Mouse (Mus musculus): Measurements from ENCODE around the gene Lrpprc. TPM values are rescaled to one million over a fixed set of nuclear protein-coding genes. Genes with fewer than 3 reads are reported as not detected.
A peak's percentile ranks its signal among the peaks of the same experiment; 100 is the strongest.

The Lrpprc gene
- polyA plus RNA-seq, 1 experiment from 2014 or later: 33.9 TPM

GRCm38 (mm10) chr17:84732612-84733011, 58.0 kb downstream of the Lrpprc start:
- Histone ChIP-seq H3K9me3 (ENCODE audit: low read length) (no peaks in the 10 kb centered on the region), H3K36me3 (replicated peaks; ENCODE audit: insufficient read depth, low read length) (peaks cover 28% of the 10 kb centered on the region), H3K9ac (replicated peaks) (no peak overlapping the region), H3K27me3 (ENCODE audit: insufficient read depth, low read length) (no peaks in the 10 kb centered on the region), H3K4me3 (ENCODE audit: low read depth, low read length) (no peak overlapping the region), H3K4me2 (ENCODE audit: low read depth, low read length) (no peak overlapping the region), H3K4me1 (ENCODE audit: insufficient read depth) (peaks cover 15% of the 10 kb centered on the region), H3K27ac (ENCODE audit: low read depth) (peak overlapping the region; percentile 86)
- ATAC-seq (peak; percentile 98), DNase-seq (peak; percentile 86)
- WGBS (ENCODE audit: insufficient replicate concordance): 42% methylated on average over 8 of the region's 8 CpGs
- TF ChIP-seq CTCF (IDR thresholded peaks at IDR 0.05; ENCODE audit: low read depth) (no peak), EP300 (IDR thresholded peaks at IDR 0.05; ENCODE audit: low read depth) (peak; percentile 93)

GRCm38 (mm10) chr17:84731361-84731760, 59.2 kb downstream of the Lrpprc start:
- Histone ChIP-seq H3K4me3 (ENCODE audit: low read depth, low read length) (no peak overlapping the region), H3K27ac (ENCODE audit: low read depth) (peak overlapping the region; percentile 79), H3K9me3 (ENCODE audit: low read length) (no peaks in the 10 kb centered on the region), H3K4me1 (ENCODE audit: insufficient read depth) (peaks cover 12% of the 10 kb centered on the region), H3K27me3 (ENCODE audit: insufficient read depth, low read length) (no peaks in the 10 kb centered on the region), H3K4me2 (ENCODE audit: low read depth, low read length) (no peak overlapping the region), H3K9ac (replicated peaks) (no peak overlapping the region), H3K36me3 (replicated peaks; ENCODE audit: insufficient read depth, low read length) (peaks cover 32% of the 10 kb centered on the region)
- 94% methylated on average over 12 of the region's 12 CpGs for WGBS (ENCODE audit: insufficient replicate concordance)
- no peak for DNase-seq
- TF ChIP-seq EP300 (IDR thresholded peaks at IDR 0.05; ENCODE audit: low read depth) (no peak), CTCF (IDR thresholded peaks at IDR 0.05; ENCODE audit: low read depth) (no peak)
- no peak for ATAC-seq

- Histone ChIP-seq H3K9me3 (ENCODE audit: low read length) (no peaks in the 10 kb centered on the region), H3K9ac (replicated peaks) (no peak overlapping the region), H3K27ac (ENCODE audit: low read depth) (peak overlapping the region; percentile 48; the same call in 1 of the 2 replicates), H3K27me3 (ENCODE audit: insufficient read depth, low read length) (no peaks in the 10 kb centered on the region), H3K4me3 (ENCODE audit: low read depth, low read length) (no peak overlapping the region), H3K4me1 (ENCODE audit: insufficient read depth) (peaks cover 12% of the 10 kb centered on the region), H3K4me2 (ENCODE audit: low read depth, low read length) (no peak overlapping the region), H3K36me3 (replicated peaks; ENCODE audit: insufficient read depth, low read length) (peaks cover 40% of the 10 kb centered on the region)
- DNase-seq: no peak
- WGBS (ENCODE audit: insufficient replicate concordance): 73% methylated on average over 5 of the region's 5 CpGs
- no peak for ATAC-seq
- TF ChIP-seq EP300 (IDR thresholded peaks at IDR 0.05; ENCODE audit: low read depth) (no peak), CTCF (IDR thresholded peaks at IDR 0.05; ENCODE audit: low read depth) (no peak)
Observed at GRCm38 (mm10) chr17:84729140-84729539, 61.4 kb downstream of the Lrpprc start.

- Histone ChIP-seq H3K4me1 (ENCODE audit: insufficient read depth) (peaks cover 10% of the 10 kb centered on the region), H3K4me2 (ENCODE audit: low read depth, low read length) (peak overlapping the region; percentile 8; the same call in 1 of the 2 replicates), H3K4me3 (ENCODE audit: low read depth, low read length) (no peak overlapping the region), H3K9me3 (ENCODE audit: low read length) (no peaks in the 10 kb centered on the region), H3K36me3 (replicated peaks; ENCODE audit: insufficient read depth, low read length) (peaks cover 45% of the 10 kb centered on the region), H3K9ac (replicated peaks) (no peak overlapping the region), H3K27ac (ENCODE audit: low read depth) (peak overlapping the region; percentile 1; the same call in 1 of the 2 replicates), H3K27me3 (ENCODE audit: insufficient read depth, low read length) (no peaks in the 10 kb centered on the region)
- TF ChIP-seq CTCF (IDR thresholded peaks at IDR 0.05; ENCODE audit: low read depth) (peak; percentile 14; the same call in 1 of the 2 replicates), EP300 (IDR thresholded peaks at IDR 0.05; ENCODE audit: low read depth) (peak; percentile 94)
- DNase-seq: no peak
- WGBS (ENCODE audit: insufficient replicate concordance): 43% methylated on average over 1 of the region's 1 CpGs
- ATAC-seq: peak; percentile 51
Observed at GRCm38 (mm10) chr17:84728201-84728911, 62.2 kb downstream of the Lrpprc start.

- DNase-seq: no peak
- no peak overlapping the region for H3K4me2 ChIP-seq (ENCODE audit: low read depth, low read length)
- H3K4me3 ChIP-seq (ENCODE audit: low read depth, low read length): no peak overlapping the region
- no peaks in the 10 kb centered on the region for H3K9me3 ChIP-seq (ENCODE audit: low read length)
- no peak overlapping the region; the same call in 1 of the 2 replicates for H3K27ac ChIP-seq (ENCODE audit: low read depth)
- TF ChIP-seq EP300 (IDR thresholded peaks at IDR 0.05; ENCODE audit: low read depth) (no peak), CTCF (IDR thresholded peaks at IDR 0.05; ENCODE audit: low read depth) (no peak)
- H3K27me3 ChIP-seq (ENCODE audit: insufficient read depth, low read length): no peaks in the 10 kb centered on the region
- no peak for ATAC-seq
- no peak overlapping the region for H3K9ac ChIP-seq (replicated peaks)
- H3K36me3 ChIP-seq (replicated peaks; ENCODE audit: insufficient read depth, low read length): peaks cover 52% of the 10 kb centered on the region
- 96% methylated on average over 3 of the region's 3 CpGs for WGBS (ENCODE audit: insufficient replicate concordance)
- peaks cover 4% of the 10 kb centered on the region; the same call in 1 of the 2 replicates for H3K4me1 ChIP-seq (ENCODE audit: insufficient read depth)
Observed at GRCm38 (mm10) chr17:84725163-84725562, 65.4 kb downstream of the Lrpprc start.

- Histone ChIP-seq H3K36me3 (replicated peaks; ENCODE audit: insufficient read depth, low read length) (peaks cover 46% of the 10 kb centered on the region), H3K27ac (ENCODE audit: low read depth) (no peak overlapping the region), H3K4me3 (ENCODE audit: low read depth, low read length) (no peak overlapping the region), H3K4me1 (ENCODE audit: insufficient read depth) (peaks cover 4% of the 10 kb centered on the region; the same call in 1 of the 2 replicates), H3K9ac (replicated peaks) (no peak overlapping the region), H3K4me2 (ENCODE audit: low read depth, low read length) (no peak overlapping the region), H3K27me3 (ENCODE audit: insufficient read depth, low read length) (no peaks in the 10 kb centered on the region), H3K9me3 (ENCODE audit: low read length) (no peaks in the 10 kb centered on the region)
- TF ChIP-seq EP300 (IDR thresholded peaks at IDR 0.05; ENCODE audit: low read depth) (no peak), CTCF (IDR thresholded peaks at IDR 0.05; ENCODE audit: low read depth) (no peak)
- ATAC-seq: no peak
- DNase-seq: no peak
- WGBS (ENCODE audit: insufficient replicate concordance): 86% methylated on average over 9 of the region's 9 CpGs
Observed at GRCm38 (mm10) chr17:84724028-84724427, 66.6 kb downstream of the Lrpprc start.

All from liver, postnatal 0 days (tissue).